Mouse (Mus musculus) cerebellum, adult 2 months (tissue): Measurements from ENCODE around the gene Zfp933.
"Not testable (repeated sequence)": the region's sequence is repeated elsewhere in the genome, so short reads cannot be mapped to it uniquely, and the experiment has no call there.

ENCODE experiments used
- CTCF ChIP-seq: fragments of 200-500 bp; IDR thresholded peaks from 2 replicates; pipeline ENCODE4 v1.5.1; 2011; ENCODE audit warnings: low read depth, mild to moderate bottlenecking, control low read depth, low read length, moderate library complexity, borderline replicate concordance; ENCODE audit not compliant: insufficient read depth
- POLR2A ChIP-seq: fragments of 200-500 bp; IDR thresholded peaks from 2 replicates; pipeline ENCODE4 v1.6.1; 2011; ENCODE audit warnings: low read length, control low read depth, borderline replicate concordance; ENCODE audit not compliant: insufficient read depth

DNA sequence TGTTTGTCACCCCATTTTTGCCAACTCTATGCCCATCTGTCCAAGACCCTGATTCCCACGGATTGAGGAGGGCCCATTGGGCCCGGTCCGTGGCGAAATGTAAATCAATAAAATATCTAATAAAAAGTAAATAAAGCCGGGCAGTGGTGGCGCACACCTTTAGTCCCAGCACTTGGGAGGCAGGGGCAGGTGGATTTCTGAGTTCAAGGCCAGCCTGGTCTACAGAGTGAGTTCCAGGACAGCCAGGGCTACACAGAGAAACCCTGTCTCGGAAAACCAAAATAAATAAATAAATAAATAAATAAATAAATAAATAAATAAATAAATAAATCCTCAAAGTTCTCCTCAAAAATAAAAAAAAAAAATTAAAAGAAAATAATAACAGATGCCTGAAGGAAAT lies 28.5 kb downstream of the Zfp933 start:
- TF ChIP-seq POLR2A, CTCF: not testable (repeated sequence)
